Mouse (Mus musculus) embryonic facial prominence, embryonic 10.5 days (tissue): ENCODE data around the gene Tbccd1. TPM values are rescaled to one million over a fixed set of nuclear protein-coding genes. Genes with fewer than 3 reads are reported as not detected.

Experiments
- DNase-seq: peaks from one replicate; pipeline ENCODE4 v3.0.0-alpha.2; 2017; ENCODE audit warnings: low spot score
- H3K27ac ChIP-seq: fragments of 300-500 bp; sonication (generic); replicated peaks from 2 replicates; pipeline ENCODE4 v1.5.1; 2016; ENCODE audit warnings: mild to moderate bottlenecking
- H3K27me3 ChIP-seq: fragments of 300-500 bp; sonication (generic); replicated peaks from 2 replicates; pipeline ENCODE4 v1.6.1; 2016; ENCODE audit warnings: low read depth, mild to moderate bottlenecking; ENCODE audit not compliant: poor library complexity, severe bottlenecking
- H3K36me3 ChIP-seq: fragments of 300-500 bp; sonication (generic); replicated peaks from 2 replicates; pipeline ENCODE4 v1.6.1; 2016; ENCODE audit warnings: mild to moderate bottlenecking, moderate library complexity
- H3K4me1 ChIP-seq: fragments of 300-500 bp; sonication (generic); 2 replicates; pipeline ENCODE4 v1.6.1; 2016
- H3K4me3 ChIP-seq: fragments of 300-500 bp; sonication (generic); 2 replicates; pipeline ENCODE4 v1.5.1; 2016; ENCODE audit warnings: mild to moderate bottlenecking, moderate library complexity
- H3K9me3 ChIP-seq: fragments of 300-500 bp; sonication (generic); 2 replicates; pipeline ENCODE4 v1.6.1; 2016; ENCODE audit warnings: mild to moderate bottlenecking
- WGBS: fragments of 180-500 bp; shearing (Covaris S2); methylation state at CpG from one replicate; pipeline ENCODE4 v1.1.7; 2016; 5-methylcytosine and 5-hydroxymethylcytosine counted together
- polyA plus RNA-seq: library from polyadenylated mRNA; unstranded; fragments of >200 nt; fragmentation: Nextera tagmentation; extraction: Ambion mirVana; gene quantifications from 2 replicates; pipeline ENCODE4 v1.2.1, GENCODE M21; 2016

Gene Tbccd1
- polyA plus RNA-seq, 1 experiment from 2014 or later = 39.1 TPM

DNA sequence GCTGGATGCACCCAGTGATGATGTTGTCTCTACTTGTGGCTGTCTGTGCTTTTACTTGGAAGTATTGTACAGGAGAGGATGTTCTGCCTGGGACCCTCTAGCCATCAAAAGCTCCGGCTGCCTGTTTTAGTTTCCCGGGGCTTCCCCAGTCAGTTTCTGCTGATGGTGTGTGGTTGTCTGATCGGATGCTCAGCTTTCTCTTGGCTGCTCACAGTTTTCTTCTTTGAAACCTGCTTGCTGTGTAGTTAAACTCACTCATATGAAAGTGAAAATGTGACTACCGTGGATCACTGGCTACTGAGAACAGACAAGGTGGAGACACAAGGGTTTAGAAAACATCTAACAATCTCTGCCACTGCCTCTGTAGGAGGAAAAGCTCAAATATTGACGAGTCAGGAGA, 26.0 kb upstream of the Tbccd1 start:
- peaks cover 33% of the 10 kb centered on the region for H3K4me1 ChIP-seq
- no peaks in the 10 kb centered on the region for H3K9me3 ChIP-seq
- H3K36me3 ChIP-seq = no peaks in the 10 kb centered on the region
- no peak overlapping the region for H3K4me3 ChIP-seq
- H3K27me3 ChIP-seq = peaks cover 14% of the 10 kb centered on the region
- DNase-seq = no peak
- H3K27ac ChIP-seq = no peak overlapping the region
- 86% methylated on average over 5 of the region's 5 CpGs for WGBS

DNA sequence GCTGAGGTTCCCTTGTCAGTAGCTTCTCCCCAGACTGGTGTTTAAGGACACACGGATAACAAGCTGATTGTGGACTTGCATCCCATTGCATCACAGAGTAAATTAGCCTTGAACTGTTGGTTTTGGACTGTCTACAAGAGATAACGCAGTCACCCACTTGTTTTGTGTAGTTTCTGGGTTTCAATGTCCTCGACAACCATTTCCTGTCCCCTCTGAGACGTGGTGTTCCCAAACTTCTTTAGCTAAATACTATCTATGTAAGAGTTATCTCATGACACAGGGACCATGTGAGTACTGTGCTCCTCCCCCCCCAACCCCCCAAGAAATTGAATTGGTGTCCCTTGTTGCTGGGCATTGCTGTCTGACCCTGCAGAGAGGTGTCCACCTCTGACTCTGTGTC, 24.0 kb upstream of the Tbccd1 start:
- Histone ChIP-seq H3K4me1 (peaks cover 33% of the 10 kb centered on the region), H3K27me3 (peaks cover 14% of the 10 kb centered on the region), H3K27ac (no peak overlapping the region), H3K4me3 (no peak overlapping the region), H3K36me3 (no peaks in the 10 kb centered on the region), H3K9me3 (no peaks in the 10 kb centered on the region)
- 66% methylated on average over 4 of the region's 4 CpGs for WGBS
- DNase-seq = no peak

DNA sequence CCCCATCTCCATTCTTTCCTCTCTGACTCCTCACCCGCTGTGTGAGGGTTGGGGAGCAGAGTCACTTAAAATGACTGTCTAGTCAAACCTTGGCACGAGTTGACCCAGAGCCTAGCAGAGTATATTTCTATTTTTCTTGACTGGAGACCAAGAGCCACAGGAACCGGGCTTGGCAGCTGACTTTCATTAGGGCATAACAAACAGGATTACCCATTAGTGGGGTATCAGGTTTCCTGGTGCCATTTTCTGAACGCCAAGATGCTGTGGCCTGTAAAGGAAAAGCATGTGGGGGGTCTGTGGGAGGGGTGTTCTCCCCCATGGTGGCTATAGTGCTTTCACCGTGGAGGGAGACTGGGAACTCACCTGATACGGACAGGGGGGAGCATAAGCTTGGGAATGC, 23.4 kb upstream of the Tbccd1 start:
- Histone ChIP-seq H3K27me3 (peaks cover 14% of the 10 kb centered on the region), H3K27ac (no peak overlapping the region; the same call in 1 of the 2 replicates), H3K4me1 (peaks cover 33% of the 10 kb centered on the region), H3K9me3 (no peaks in the 10 kb centered on the region), H3K36me3 (no peaks in the 10 kb centered on the region), H3K4me3 (no peak overlapping the region)
- WGBS = 6% methylated on average over 6 of the region's 6 CpGs
- peak; percentile 71 for DNase-seq

DNA sequence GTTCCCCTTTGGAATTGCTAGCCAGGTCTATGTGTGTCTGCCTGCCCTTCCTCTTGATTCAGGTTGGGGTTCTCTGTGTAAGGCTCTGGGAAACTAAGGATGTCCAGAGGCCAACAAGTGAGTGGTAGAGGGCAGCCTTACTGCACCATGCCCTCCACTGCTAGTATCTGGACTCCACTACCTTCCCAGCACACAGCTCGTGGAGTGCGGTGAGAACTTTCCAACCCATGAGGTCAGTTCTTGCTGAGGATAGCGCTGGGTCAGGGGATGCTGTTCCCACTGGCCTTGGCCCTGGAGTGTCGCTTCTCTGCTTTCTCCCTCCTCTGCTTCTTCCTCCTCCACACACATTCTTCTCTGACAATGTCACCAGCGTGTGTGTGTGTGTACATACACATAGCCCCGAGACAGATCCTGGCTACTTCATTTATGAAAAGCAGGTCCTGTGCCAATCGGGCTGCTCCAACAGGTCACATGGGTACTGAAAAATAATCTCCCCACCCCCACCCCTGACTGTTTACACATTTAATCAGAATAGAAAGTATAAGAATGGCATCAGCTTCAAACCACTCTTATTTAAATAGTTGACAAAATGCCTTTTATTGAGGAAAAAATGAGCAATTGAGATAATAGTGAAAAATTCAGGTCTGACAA, 22.6 kb upstream of the Tbccd1 start:
- no peaks in the 10 kb centered on the region for H3K36me3 ChIP-seq
- WGBS = 63% methylated on average over 7 of the region's 7 CpGs
- peaks cover 14% of the 10 kb centered on the region for H3K27me3 ChIP-seq
- no peak overlapping the region for H3K4me3 ChIP-seq
- no peak overlapping the region for H3K27ac ChIP-seq
- peaks cover 28% of the 10 kb centered on the region for H3K4me1 ChIP-seq
- DNase-seq = no peak
- no peaks in the 10 kb centered on the region for H3K9me3 ChIP-seq

- no peak for DNase-seq
- peaks cover 3% of the 10 kb centered on the region for H3K36me3 ChIP-seq
- H3K27me3 ChIP-seq = peaks cover 14% of the 10 kb centered on the region
- 81% methylated on average over 7 of the region's 7 CpGs for WGBS
- H3K4me1 ChIP-seq = peaks cover 29% of the 10 kb centered on the region
- H3K9me3 ChIP-seq = no peaks in the 10 kb centered on the region
- no peak overlapping the region for H3K27ac ChIP-seq
- H3K4me3 ChIP-seq = no peak overlapping the region
Observed at GRCm38 (mm10) chr16:22878716-22879115, 21.2 kb upstream of the Tbccd1 start.

DNA sequence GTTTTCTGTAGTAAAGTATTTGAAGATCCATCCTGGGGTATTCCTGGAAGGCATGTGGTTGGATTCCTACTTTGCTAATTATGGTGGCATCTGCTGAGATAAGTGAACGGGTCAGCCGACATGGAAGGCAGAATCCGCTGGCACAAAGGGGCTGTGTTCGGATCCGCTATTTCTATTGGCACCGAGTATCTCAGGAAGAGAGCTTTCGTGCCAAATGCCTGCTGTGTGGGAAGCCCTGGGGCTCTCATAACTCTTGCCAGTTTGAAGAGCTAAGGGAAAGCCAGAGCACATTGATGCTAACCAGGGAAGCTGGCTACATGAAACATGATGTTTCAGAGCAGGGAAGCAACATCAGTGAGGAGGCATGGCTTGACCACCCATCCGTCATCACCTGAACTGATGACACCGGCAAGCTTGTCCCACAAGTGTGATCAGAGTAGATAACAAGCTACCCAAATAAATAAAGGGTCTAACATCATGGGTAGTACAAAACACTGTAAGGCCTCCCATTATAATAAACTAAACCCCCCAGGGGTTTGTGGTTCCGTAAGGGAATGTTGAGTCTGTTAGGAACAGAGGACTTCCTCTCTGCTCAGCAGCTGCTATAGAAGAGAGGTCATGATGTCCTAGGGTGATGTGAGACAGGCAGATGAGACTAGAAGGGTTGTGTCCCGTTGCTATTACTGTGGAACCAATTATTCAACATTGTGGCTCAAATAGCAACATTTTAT, 20.4 kb upstream of the Tbccd1 start:
- DNase-seq = no peak
- peaks cover 29% of the 10 kb centered on the region for H3K4me1 ChIP-seq
- H3K27me3 ChIP-seq = peaks cover 14% of the 10 kb centered on the region
- H3K9me3 ChIP-seq = no peaks in the 10 kb centered on the region
- H3K27ac ChIP-seq = no peak overlapping the region
- WGBS = 82% methylated on average over 11 of the region's 11 CpGs
- H3K36me3 ChIP-seq = peaks cover 12% of the 10 kb centered on the region
- no peak overlapping the region for H3K4me3 ChIP-seq

- no peak overlapping the region for H3K4me3 ChIP-seq
- DNase-seq = no peak
- H3K4me1 ChIP-seq = peaks cover 22% of the 10 kb centered on the region
- H3K9me3 ChIP-seq = no peaks in the 10 kb centered on the region
- WGBS = 42% methylated on average over 9 of the region's 9 CpGs
- no peak overlapping the region for H3K27ac ChIP-seq
- H3K36me3 ChIP-seq = peaks cover 26% of the 10 kb centered on the region
- 0 out of 2 replicates have a peak, but pooled peaks cover 7% of the 10 kb centered on the region for H3K27me3 ChIP-seq
Observed at GRCm38 (mm10) chr16:22876218-22877043, 19.0 kb upstream of the Tbccd1 start.

GRCm38 (mm10) chr16:22873369-22873768, 15.9 kb upstream of the Tbccd1 start:
- Histone ChIP-seq H3K27ac (no peak overlapping the region), H3K4me3 (no peak overlapping the region), H3K4me1 (0 out of 2 replicates have a peak, but pooled peaks cover 2% of the 10 kb centered on the region), H3K9me3 (no peaks in the 10 kb centered on the region), H3K36me3 (peaks cover 56% of the 10 kb centered on the region), H3K27me3 (no peaks in the 10 kb centered on the region)
- 80% methylated on average over 4 of the region's 4 CpGs for WGBS
- no peak for DNase-seq

DNA sequence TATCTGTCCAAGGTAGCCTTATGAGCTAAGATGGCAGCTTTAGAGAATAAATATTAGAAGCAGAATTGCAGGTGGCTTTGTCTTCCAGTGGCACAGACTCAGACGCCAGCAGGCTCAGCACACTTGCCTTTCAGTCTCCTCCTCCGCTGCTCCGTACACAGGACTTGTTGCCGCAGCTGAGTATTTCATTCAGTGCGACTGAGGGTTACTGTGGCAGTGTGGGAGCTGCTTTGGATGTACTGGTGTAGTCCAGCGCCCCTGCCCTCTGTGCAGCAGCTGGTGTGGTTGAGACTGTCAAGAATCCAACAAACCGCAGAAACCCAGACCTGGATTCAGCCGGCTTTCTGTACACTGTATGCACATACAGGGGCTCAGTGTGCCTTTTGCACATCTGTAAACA, 14.9 kb upstream of the Tbccd1 start:
- H3K27me3 ChIP-seq = no peaks in the 10 kb centered on the region
- H3K36me3 ChIP-seq = peaks cover 66% of the 10 kb centered on the region
- no peaks in the 10 kb centered on the region for H3K9me3 ChIP-seq
- H3K27ac ChIP-seq = no peak overlapping the region
- 95% methylated on average over 8 of the region's 8 CpGs for WGBS
- 0 out of 2 replicates have a peak, but pooled peaks cover 2% of the 10 kb centered on the region for H3K4me1 ChIP-seq
- no peak overlapping the region for H3K4me3 ChIP-seq
- no peak for DNase-seq

GRCm38 (mm10) chr16:22856773-22857172, 696 bp downstream of the Tbccd1 start:
- DNase-seq = no peak
- Histone ChIP-seq H3K4me3 (peak overlapping the region; percentile 73), H3K36me3 (peaks cover 20% of the 10 kb centered on the region), H3K4me1 (peaks cover 18% of the 10 kb centered on the region), H3K9me3 (no peaks in the 10 kb centered on the region), H3K27ac (peak overlapping the region; percentile 77), H3K27me3 (no peaks in the 10 kb centered on the region)
- 18% methylated on average over 9 of the region's 9 CpGs for WGBS

DNA sequence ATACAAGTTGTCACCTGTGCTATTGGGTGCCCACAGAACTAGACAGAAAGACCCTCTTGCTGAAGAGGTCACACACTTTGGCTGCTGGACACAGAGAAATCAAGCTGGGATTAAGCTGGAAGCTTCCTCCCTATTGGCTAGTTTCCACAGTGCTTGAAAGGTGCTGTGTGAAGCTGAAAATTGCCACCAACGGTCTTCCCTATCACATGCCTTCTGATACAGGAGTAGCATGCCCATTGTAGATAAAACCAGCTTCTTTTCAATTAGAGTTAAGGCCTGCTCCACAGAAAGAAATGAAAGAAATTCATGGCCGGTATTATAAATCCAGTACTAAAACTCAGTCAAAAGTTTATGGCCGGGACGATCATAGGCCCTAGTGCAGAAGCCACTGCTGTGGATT, 4.8 kb downstream of the Tbccd1 start:
- Histone ChIP-seq H3K4me1 (peaks cover 10% of the 10 kb centered on the region), H3K27ac (no peak overlapping the region), H3K27me3 (no peaks in the 10 kb centered on the region), H3K4me3 (no peak overlapping the region), H3K36me3 (peaks cover 19% of the 10 kb centered on the region), H3K9me3 (no peaks in the 10 kb centered on the region)
- WGBS = 94% methylated on average over 4 of the region's 4 CpGs
- DNase-seq = no peak

GRCm38 (mm10) chr16:22848331-22848730, 9.1 kb downstream of the Tbccd1 start:
- peaks cover 9% of the 10 kb centered on the region for H3K36me3 ChIP-seq
- H3K9me3 ChIP-seq = no peaks in the 10 kb centered on the region
- H3K4me3 ChIP-seq = no peak overlapping the region
- no peak for DNase-seq
- no peaks in the 10 kb centered on the region for H3K27me3 ChIP-seq
- H3K27ac ChIP-seq = no peak overlapping the region
- 91% methylated on average over 1 of the region's 1 CpGs for WGBS
- H3K4me1 ChIP-seq = peaks cover 13% of the 10 kb centered on the region
